Mouse (Mus musculus) thymus, adult 2 months (tissue): Measurements from ENCODE around the gene Klf2.

Experiments
- CTCF ChIP-seq: fragments of 200-500 bp; IDR thresholded peaks from 2 replicates; pipeline ENCODE4 v1.5.1; 2012; ENCODE audit warnings: mild to moderate bottlenecking, control low read depth, low read length, moderate library complexity, borderline replicate concordance; ENCODE audit not compliant: control insufficient read depth, poor library complexity, insufficient read depth; ENCODE audit errors: extremely low read depth
- POLR2A ChIP-seq: fragments of 200-500 bp; IDR thresholded peaks from 2 replicates; pipeline ENCODE4 v1.6.1; 2012; ENCODE audit warnings: mild to moderate bottlenecking, low read length, control low read depth, moderate library complexity; ENCODE audit not compliant: control insufficient read depth, poor library complexity, insufficient read depth; ENCODE audit errors: extremely low read depth

DNA sequence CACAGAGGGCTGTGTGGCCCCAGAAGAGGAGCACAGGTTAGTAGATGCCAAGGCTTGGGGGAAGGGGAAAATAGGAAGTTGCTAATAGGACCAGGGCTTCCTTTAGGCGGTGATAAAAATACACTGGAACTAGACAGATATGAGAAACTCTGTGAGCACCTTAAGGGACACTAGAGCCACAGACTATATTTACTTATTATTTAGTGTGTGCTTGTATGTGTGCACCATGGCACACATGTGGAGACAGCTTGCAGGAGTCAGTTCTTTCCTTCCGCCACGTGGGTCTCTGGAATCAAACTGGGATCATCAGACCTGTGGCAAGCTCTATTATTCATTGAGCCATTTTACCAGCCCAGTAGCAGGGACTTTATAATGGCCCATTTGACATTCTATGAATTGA lies 23.7 kb upstream of the Klf2 start:
- no peak for TF ChIP-seq CTCF
- TF ChIP-seq POLR2A = no peak
